Mouse (Mus musculus) granulocyte monocyte progenitor cell, adult 5-6 weeks (primary cell): ENCODE measurements around the gene Kctd12. TPM values are rescaled to one million over a fixed set of nuclear protein-coding genes. Genes with fewer than 3 reads are reported as not detected.

ENCODE experiments used
- ATAC-seq: replicated peaks from 2 replicates; pipeline ENCODE4 v1.8.0; 2016; ENCODE audit warnings: mild to moderate bottlenecking, moderate TSS enrichment, inconsistent platforms; ENCODE audit not compliant: poor library complexity, severe bottlenecking
- total RNA-seq, 2 experiments: library from RNA; stranded (forward) in 1 of 2; stranded (reverse) in 1 of 2; fragments of 200-712, 200-1000 nt in 1 of 2; fragments of >200 nt in 1 of 2; fragmentation: Nextera tagmentation in 1 of 2; gene quantifications; 2 replicates each; pipeline ENCODE4 v1.2.3; 2014 to 2017

The Kctd12 gene
- total RNA-seq (2014; fragmentation: Nextera tagmentation): 49.0 and 63.5 TPM in 2 replicates
- total RNA-seq (2017): 63.8 and 64.9 TPM in 2 replicates

DNA sequence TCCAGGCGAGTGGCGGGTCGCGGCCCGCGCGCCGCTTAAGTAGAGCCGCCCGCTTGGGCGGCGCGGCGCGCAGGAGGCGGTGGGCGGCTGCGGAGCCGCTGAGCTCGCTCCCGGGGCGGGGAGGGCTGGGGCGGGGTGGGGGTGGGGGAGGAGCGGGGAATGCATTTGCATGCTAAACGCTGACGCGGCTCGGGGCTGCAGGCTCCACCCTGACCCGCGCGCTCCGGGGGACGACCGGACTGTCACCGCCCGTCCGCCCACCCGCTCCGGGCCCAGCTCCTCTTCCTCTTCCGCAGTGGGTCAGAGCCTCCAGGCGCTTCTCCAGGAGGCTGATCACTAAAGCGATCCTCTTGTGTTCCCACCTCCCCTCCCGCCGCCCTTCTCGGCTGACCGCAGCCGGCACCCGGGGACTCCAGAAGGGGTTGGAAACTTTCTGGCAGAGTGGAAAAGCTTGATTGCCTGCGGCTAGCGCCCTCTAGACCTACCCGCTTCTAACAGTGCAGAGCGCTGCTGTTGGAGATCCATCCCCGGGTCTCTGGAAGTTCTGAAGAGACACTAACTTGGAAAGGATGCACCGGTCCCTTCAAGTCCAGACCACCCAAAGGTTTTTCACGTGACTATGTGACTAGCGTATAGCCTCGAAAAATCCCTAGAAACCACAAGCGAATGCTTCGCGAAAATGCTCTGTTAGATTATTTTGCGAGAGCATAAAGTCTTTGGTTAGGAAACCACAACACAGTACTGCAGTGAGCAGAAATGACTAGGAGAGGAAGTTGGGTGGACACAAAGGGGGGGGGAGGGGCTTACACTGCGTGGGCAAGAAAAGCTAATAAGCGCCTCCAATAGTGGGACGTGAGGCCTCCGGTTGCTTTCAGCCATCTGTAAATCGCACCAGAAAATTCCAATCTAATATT, at the start of gene Kctd12:
Gene Kctd12 (minus strand): TSS at position 11 of the 914 bp plus-strand sequence.
- peak; percentile 64 for ATAC-seq

DNA sequence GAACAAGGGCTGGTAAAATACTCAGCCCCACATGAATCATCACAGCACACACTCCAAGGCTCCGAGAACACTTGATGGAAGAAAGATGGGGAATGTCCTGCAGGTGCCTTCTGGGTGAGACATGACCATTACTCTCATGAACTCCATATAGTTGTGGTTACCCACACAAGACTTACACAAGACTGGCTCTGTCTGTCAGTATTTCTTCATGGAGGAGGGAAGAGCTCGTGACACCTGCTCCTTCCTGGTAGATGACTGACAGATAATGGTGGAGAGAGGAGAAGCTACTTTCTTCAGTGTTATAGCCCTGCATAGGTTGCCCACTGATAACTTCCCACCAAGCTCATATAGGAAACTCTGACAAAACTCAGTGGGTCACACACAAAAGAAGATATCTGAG, 46.8 kb upstream of the Kctd12 start:
- peak; percentile 76 for ATAC-seq

DNA sequence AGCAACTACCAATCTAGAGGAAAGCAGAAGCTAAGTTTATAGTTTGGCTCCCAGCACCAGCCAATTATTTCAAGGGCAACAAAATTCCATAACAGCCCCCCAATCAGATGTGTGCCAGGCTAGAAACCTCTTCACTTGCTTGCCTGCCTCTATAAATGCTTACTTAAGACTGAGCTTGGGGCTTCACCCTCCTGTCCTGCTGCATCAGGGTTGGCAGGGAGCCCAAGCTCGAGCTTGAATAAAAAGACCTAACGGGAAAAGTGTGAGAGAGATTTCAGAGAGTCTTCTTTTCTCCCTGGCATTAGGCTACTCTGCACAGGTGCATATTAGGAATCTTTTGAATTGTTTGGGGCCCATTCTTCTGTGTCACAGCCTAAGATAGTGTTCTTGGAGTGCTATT, 37.6 kb upstream of the Kctd12 start:
- no peak for ATAC-seq

DNA sequence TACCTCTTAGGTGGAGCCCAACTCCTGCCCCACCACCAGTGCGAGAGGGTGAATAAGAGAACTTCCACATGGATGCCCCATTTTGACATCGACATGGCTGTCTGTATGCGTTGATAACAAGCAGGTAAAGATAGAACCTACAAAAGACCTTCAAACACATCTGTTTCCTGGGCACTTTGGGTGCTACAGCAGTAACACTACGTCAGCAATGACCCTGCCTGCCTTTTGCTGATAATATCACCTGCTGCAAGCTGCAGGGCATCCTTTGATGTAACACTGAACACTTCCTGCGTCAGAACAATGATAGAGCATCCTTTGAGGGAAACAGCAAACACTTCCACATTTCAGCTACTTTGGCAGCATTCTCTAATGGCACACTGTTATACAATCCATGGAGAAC, 34.6 kb upstream of the Kctd12 start:
- ATAC-seq: peak; percentile 40

DNA sequence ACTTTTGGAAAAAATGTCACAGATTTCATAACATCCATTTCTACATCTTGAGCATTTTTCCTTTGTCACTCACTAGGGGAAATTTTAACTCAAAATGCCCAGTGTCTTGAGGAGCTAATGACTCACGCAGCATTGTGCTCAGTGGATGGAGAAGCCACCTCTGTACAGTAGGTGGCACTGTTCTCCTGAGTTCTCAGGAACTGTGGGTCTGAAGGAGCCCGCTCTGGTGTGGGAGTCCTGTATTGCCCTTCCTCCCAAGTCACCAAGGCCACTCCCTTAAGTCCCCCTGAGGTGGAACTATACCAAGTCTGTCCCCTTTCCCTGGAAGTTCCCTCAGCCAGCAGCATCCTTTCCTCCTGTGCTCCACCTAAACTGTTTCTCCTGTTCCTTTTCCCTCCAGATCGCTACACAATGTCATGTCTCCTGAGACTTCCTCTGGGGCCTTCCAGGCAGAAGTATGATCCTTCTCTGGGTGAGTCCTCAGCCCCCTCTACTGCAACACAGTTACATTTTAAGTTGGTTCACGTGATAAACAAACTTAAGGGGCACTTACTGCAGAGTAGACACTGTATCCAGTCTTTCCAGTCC, 30.2 kb upstream of the Kctd12 start:
- ATAC-seq: peak; percentile 64

DNA sequence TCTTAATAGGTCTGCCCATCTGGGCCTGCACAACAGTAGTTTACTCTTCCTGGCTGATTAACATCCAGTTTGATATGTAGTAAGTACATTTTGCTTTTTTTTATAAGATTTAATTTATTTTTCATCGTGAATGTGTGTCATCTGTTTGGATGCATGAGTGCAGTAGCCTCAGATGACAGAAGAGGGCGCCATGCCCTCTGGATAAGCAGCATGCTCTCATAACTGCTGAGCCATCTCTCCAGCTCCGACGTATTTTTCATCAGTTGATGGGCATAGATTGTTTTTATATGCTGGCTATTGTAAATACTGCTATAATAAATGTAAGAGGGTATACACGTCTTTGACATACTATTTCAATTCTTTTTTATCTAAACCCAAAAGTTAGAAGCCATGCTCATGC, 29.3 kb upstream of the Kctd12 start:
- ATAC-seq: peak; percentile 47

DNA sequence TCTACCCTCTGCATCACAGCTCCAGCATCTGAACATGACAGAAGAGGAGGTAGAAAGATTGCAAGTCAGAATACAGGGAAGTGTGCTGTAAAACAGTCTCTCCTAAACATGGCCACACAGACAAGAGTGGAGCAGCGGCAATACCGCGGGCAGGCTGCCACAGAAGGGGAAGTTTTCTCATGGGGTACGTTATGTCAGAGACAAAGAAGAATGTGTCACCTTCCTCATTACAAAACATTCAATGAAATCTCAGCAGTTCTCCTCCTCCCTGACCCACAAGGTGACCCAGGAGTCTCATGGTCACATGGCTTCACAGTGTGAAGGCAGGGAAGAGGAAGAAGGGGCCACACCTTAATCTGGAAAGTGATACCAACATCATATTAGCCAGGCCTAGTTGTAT, 25.3 kb upstream of the Kctd12 start:
- ATAC-seq: peak; percentile 81

DNA sequence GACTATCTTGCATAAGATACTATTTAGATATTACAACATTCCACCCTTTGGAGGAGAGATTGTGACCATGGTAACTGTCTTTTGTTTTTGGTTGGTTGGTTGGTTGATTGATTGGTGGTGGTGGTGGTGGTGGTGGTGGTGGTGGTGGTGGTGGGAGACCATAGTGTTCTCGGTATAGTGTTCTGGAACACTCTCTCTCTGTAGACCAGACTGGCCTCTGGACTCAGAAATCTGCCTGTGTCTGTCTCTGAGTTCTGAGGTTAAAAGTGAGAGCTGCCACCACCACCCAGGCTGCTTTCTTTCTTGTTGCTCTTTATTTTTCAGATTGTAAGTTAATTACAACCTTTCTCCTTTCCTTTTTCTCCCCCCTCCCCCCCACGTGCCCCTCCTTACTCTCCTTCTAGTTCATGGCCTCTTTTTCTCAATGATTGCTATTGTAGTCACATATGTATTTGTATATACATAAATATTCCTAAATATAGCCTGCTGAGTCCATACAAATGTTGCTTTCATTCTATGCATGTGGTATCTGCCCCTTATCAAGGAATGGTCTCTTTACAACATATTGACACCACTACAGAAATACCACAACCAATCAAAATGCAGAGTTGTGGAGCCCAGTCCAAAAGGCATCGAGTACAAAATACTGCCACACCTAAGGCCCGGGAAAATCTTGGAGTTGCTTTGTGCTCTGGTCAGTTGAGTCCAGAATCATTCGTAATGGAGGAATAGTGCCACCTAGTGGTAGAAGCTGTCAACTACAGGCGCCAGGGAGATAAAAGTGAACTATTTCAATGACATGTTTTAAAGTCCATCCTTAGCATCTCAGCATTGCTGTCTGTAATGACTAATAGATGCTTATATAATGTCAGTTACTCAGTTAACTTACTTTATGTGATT, 12.5 kb upstream of the Kctd12 start:
- ATAC-seq: peak; percentile 93

DNA sequence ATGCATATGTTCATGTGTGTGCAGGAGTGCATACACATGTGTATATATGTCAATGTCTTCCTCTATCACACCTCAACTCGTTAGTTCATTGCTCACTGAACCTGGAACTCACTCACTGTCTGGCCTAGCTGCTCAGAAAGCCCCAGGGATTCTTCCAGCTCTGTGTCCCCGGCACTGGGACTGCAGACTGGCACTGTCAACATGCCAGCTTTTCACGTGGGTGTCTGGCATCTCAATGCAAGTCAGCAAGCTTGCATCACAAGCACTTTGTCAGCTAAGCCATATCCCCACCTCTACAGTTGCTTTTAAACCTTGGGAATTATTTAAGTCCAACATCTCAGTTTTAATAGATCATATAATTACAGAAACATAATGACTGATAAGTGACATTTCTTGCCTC, 8.3 kb upstream of the Kctd12 start:
- ATAC-seq: no peak

DNA sequence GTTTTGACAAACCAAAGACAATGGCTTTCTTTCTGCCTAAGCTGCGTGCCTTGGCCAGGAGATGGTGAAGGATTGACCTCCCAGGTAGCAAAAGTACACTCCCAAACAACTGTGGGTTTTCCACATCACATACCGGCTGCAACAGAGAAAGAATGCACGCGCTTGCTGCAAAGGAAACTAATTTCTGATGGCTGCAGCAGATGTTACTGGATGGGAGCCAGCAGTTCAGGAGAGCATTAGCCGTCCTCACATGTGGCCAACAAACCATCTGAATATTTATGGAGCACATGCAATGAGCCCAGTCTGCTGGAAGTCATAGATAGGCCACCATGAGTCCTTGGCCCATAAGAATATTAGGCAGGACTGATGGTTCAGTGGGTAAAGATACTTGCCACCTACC, 7.4 kb upstream of the Kctd12 start:
- ATAC-seq: no peak

DNA sequence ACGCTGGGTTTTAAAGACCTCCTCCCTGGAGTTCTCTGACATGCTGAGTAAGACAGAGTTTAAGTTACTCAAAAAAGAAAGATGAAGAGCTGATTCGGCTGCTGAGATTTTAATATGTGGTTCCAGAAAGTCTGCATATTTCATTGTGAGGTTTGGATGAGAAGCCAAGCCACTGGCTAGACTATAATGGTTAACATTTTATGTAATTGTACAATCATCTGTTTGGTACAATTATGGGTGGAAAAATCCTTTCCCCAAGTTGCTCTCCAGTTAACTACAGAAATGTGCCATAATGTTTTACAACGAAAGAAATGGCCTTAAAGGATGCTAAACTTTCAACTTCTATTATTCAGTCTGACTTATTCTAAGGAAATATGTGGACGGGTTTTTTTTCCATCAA, 6.8 kb upstream of the Kctd12 start:
- ATAC-seq: no peak

DNA sequence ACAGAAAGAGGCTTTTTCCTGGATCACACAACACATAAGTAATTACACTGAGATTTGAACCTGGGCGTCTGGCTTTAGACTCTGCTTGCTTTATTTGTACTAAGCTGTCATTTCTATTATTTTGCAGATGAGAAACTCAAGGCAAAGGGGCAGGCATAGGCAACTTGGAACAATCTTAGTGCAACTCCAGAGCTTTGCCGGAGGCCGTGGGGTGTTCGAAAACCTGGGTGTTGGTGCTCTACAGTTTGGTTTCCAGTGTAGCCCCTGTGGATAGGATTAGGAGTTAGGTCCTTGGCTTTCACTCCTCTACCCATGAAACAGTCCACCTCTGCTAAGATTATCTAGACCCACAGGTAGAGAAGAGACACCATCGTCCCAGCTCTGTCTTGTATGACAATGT, 5.2 kb upstream of the Kctd12 start:
- ATAC-seq: no peak

DNA sequence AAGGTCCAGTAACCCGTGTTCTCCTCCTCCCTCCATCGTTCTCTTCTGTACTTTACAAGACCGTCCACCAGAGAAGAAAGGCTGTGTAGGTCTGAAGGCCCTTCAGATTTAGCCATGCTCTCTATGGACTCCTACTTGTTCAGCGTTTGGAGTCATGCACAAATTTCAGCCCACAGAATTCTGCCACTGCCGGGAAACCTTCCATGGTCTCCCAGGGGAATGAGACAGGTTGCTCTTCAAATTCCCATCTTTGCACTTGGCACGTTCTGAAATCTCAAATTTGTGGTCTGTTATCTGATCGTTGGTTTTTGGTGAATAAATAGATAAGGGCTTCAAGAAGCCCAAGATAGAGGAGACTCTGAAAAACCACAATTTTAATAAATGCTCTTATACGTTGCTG, 1.2 kb upstream of the Kctd12 start:
- ATAC-seq: no peak

DNA sequence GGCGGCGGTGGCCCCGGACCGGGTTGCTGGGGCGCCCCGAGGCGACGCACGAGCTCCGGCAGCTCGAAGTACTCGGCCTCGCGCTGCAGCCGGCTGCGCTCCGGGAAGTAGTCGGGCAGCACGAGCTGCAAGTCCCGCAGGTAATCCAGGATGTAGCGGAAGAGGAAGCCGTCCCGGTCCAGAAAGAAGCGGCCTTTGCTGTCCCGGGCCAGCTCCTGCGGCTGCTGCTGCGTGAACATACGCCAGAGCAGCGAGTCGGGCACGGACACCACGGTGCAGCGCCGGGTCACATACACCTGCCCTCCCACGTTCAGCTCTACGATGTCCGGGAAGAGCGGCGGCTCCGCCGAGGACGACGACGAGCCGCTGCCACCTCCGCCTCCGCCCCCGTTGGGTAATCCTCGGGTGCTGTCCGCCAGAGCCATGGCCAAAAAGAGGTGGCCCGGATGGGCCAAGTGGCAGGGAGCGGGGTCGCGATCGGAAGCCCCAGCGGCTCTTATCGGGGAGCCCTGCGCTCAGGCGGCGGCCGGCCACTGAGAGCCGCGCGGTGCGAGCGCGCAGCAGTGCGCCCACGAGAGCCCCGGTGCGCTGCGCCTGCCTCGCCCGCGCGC, 316 bp downstream of the Kctd12 start:
- ATAC-seq: peak; percentile 51

DNA sequence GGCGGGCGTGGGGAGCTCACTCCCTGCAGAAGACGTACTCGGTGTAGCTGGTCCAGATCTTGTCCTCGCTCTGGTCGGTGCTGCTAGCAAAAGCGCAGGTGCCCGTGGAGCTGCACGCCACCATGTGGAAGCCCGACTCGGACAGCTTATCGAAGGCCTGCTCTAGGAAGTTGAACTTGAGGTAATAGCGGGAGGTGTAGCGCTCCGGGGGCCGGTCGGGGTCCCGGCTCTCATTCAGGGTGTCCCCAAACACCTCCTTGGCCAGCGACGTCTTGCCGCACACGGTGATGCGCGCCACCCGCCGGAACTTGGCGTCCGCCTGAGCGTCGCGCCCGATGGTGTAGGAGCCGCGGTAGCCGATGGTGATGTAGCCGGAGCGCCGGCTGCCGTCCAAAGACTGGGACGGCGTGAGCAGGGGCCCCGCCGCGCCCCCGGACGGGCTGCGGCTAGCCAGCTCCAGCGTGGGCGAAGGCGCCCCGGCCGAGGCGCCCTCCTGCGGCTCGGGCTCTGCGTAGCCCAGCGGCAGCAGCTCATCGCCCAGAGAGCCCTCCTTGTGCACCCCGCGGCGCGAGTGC, 909 bp downstream of the Kctd12 start:
- peak; percentile 16 for ATAC-seq

DNA sequence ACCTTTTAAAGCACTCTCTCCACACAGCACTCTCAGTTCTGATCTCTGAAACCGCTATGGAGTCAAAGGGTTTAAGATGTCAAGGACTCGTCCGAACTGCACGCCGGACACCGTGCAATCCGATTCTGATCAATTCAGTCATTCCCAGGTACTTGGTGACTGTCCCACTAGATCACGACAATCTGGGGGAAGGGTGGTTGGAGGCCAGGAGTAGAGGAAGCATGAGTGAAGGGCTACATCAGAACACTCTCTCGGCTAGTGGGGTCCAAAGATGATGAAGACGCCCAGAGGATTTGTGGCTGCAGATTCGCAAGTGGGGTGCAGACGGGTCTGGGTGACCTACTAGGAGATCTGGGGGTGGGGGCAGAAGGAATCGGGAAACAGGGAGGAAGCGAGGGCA, 1.5 kb downstream of the Kctd12 start:
- no peak for ATAC-seq

DNA sequence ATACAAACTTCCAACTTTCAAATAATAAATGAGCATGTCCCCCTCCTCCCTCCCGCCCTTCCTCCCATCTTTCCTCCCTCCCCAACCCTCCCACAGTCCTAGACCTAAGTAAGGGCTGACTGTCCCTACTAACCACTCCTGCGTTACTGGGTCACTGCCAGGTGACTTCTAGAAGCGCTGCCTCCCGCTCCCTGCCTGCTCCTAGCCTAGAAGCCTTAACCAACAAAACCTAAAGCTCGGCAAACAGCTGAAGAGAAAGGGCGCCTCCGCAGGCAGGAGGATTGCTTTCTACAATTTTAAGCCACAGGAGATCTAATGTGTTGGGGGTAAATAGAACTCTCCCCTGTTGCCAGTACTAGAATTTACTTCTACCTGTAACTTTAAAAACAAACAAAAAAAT, 2.0 kb downstream of the Kctd12 start:
- ATAC-seq: no peak

DNA sequence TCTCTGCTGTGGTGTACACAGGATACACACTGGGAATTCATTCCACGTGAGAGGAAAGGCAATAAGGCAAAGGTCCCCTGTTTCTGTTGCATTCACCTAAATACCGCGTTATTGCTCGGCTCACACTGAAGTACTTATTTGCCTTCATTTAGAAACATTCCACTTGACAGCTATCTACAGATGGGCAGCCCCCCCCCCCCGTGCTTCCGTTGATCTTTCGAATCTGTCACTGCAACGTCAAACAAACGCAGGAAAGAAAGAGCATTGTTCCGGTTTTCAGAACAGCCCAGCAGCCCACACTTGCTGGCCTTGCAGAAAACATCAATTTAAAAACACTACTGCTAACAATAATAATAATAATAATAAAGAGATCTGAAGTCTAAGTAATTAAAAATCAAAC, 2.6 kb downstream of the Kctd12 start:
- 0 out of 2 replicates have a peak, but pooled peaks have one; percentile 1 for ATAC-seq

DNA sequence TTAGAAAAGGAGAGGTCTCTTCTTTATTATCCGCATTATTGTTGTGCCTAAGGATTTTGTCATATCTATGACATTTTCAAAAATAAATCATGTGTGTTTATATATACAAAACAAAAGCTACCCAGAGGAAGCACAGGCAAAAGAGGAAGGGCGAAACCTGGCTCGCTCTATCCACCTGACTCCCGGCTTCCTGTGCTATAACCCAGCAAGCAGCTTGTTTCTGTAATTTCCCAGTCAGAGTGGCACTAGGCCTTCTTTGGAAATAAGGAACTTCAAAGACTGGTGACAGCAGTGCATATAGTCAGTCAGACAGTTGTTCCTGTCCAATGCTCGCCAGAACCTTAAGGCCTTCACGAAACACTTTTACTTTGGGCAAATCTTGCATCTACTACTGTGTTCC, 6.6 kb downstream of the Kctd12 start:
- ATAC-seq: peak; percentile 85

DNA sequence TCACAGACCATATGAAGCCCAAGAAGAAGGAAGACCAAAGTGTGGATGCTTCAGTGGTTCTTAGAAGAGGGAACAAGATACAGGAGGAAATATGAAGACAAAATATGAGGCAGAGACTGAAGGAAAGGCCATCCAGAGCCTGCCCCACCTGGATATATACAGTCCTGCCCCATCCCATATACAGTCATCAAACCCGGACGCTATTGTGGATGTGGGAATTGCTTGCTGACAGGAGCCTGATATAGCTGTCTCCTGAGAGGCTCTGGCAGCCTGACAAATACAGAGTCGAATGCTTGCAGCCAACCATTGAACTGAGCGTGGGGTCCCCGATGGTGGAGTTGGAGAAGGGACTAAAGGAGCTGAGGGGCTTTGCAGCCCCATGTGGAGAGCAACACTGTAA, 13.6 kb downstream of the Kctd12 start:
- no peak for ATAC-seq
